Mouse (Mus musculus) bone marrow macrophage, adult 2 months (primary cell): ENCODE results near the gene Gpr4.

Experiments
- CTCF ChIP-seq: IDR thresholded peaks from 2 replicates; pipeline ENCODE4 v1.5.1; 2012; ENCODE audit warnings: low read depth, mild to moderate bottlenecking, low read length, moderate library complexity
- POLR2A ChIP-seq: IDR thresholded peaks from 2 replicates; pipeline ENCODE4 v1.6.1; 2012; ENCODE audit warnings: mild to moderate bottlenecking, low read depth, low read length, borderline replicate concordance

- no peak for TF ChIP-seq CTCF
- no peak for TF ChIP-seq POLR2A
Measured at GRCm38 (mm10) chr7:19165656-19166423, 46.5 kb upstream of the Gpr4 start, which contains the start of gene Gipr.
